Mouse (Mus musculus) inflammation-experienced regulatory T-cells, adult 16 weeks (primary cell): ENCODE data around the gene Rplp1. TPM values are rescaled to one million over a fixed set of nuclear protein-coding genes. Genes with fewer than 3 reads are reported as not detected.

Experiments
- polyA plus RNA-seq: library from polyadenylated mRNA; unstranded; fragments of 100-300 nt; shearing (Covaris generic); gene quantifications from one replicate; pipeline ENCODE4 v1.2.1, GENCODE M21; 2017

Rplp1 gene
- 1,506 TPM for polyA plus RNA-seq

DNA sequence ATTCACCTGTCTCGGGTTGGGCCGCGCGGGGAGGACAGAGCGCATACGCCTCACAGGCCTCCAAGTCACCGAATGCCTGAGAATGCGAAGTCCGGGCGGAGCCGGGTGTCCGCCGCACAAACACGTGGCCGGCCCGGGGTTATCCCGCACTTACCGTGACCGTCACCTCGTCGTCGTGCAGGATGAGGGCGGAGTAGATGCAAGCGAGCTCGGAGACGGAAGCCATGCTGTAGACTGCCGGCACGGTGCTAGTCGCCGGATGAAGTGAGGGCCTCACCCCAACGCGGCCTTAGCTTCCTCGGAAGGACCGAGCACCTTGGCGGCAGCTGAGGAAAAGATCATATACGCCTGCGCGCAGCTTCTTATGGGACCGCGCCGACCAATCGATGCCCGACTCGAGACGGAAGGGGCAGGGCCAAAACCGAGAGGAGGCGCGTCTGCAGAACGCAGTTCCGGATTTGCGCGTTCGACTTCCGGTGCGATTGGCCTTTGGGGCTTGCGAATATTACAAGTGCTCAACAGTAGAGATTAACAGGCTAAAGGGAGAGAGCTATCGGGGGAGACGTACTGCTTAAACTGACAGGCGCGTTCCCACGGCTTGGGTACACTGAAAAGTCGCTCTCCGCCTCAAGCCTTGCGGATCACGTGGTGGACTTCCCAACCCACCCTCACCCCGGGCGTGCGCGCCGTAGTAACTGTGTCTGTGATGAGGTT is at the start of gene Rplp1:
Gene Rplp1 (minus strand): TSS at position 340 of the 714 bp plus-strand sequence.

DNA sequence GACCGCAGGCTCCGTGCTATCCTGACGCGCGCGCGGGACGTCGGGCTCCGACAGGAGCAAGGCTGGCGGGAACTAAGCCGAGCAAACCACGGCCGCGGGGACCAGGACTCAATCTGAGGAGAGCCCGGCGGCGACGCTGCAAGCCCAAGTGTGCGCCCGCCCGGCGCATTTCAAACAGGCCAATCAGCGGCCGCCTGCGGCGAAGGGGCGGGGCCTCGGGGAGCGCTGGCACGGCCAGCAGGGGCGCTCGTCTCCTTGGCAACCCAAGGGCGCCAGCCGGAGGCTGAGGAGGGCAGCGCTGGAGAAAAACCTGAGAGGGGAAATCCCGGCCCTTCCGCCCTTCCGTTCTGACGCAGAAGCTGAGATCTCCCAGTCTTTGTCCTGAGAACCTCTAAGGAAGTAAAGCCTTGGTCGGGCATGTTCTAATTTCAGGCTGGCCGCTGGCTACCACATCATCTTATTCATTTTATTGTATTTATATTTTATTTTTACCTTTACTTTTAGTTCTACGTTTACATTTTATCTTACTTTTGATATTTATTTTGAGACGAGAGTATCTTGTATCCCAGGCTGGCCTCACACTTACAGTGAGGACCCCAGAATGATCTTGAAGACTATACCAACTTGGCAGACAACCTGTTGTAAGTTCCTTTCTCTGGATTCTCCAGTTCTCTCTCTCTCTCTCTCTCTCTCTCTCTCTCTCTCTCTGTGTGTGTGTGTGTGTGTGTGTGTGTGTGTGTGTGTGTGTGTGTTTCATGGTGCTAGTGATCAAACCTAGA is 32.5 kb upstream of the Rplp1 start, which contains the start of gene Kif23:
Gene Kif23 (minus strand): TSS at position 152 of the 779 bp plus-strand sequence.

Other genes starting within 250 kb of the Rplp1 start
- 15.5 TPM for gene Kif23, start 32.2 kb upstream of the Rplp1 start, polyA plus RNA-seq
- 0.20 TPM for gene Paqr5, start 112.3 kb upstream of the Rplp1 start, polyA plus RNA-seq
- 10.0 TPM for gene Glce, start 208.1 kb upstream of the Rplp1 start, polyA plus RNA-seq